Mouse (Mus musculus): Measurements from ENCODE around the gene Ccdc62. TPM values are rescaled to one million over a fixed set of nuclear protein-coding genes. Genes with fewer than 3 reads are reported as not detected.

The Ccdc62 gene
- total RNA-seq, 2 experiments from 2014 or later, result 2.3 to 3.6 TPM

- DNase-seq, result no peak
Measured at GRCm38 (mm10) chr5:124004356-124005150, 74.1 kb downstream of the Ccdc62 start.

- no peak for DNase-seq
Measured at GRCm38 (mm10) chr5:124005151-124005500, 74.6 kb downstream of the Ccdc62 start.

- no peak for DNase-seq
Measured at GRCm38 (mm10) chr5:124005591-124005990, 75.1 kb downstream of the Ccdc62 start.

- no peak for DNase-seq
Measured at GRCm38 (mm10) chr5:124006082-124006873, 75.8 kb downstream of the Ccdc62 start.

GRCm38 (mm10) chr5:124006891-124007491 is 76.5 kb downstream of the Ccdc62 start:
- no peak for DNase-seq

- DNase-seq, result no peak
Measured at GRCm38 (mm10) chr5:124010077-124010476, 79.6 kb downstream of the Ccdc62 start.

GRCm38 (mm10) chr5:124010910-124011655 is 80.6 kb downstream of the Ccdc62 start:
- DNase-seq, result peak; percentile 72

GRCm38 (mm10) chr5:124011927-124012326 is 81.4 kb downstream of the Ccdc62 start:
- no peak for DNase-seq

- no peak for DNase-seq
Measured at GRCm38 (mm10) chr5:124012885-124013284, 82.4 kb downstream of the Ccdc62 start.

- no peak for DNase-seq
Measured at GRCm38 (mm10) chr5:124013747-124014146, 83.3 kb downstream of the Ccdc62 start.

GRCm38 (mm10) chr5:124014180-124014579 is 83.7 kb downstream of the Ccdc62 start:
- no peak for DNase-seq

- DNase-seq, result no peak
Measured at GRCm38 (mm10) chr5:124014791-124015251, 84.3 kb downstream of the Ccdc62 start.

GRCm38 (mm10) chr5:124015727-124016126 is 85.2 kb downstream of the Ccdc62 start:
- no peak for DNase-seq

- no peak for DNase-seq
Measured at GRCm38 (mm10) chr5:124016291-124016821, 85.9 kb downstream of the Ccdc62 start.

- no peak for DNase-seq
Measured at GRCm38 (mm10) chr5:124017941-124018340, 87.5 kb downstream of the Ccdc62 start.

GRCm38 (mm10) chr5:124018651-124019050 is 88.2 kb downstream of the Ccdc62 start:
- no peak for DNase-seq

Small RNA genes lying within 50 kb of the gene (microRNA-seq; reads per million reads assigned to microRNA genes)
- 0 reads per million in 2 experiments for gene Mir7032

Other genes with a start within 250 kb of the Ccdc62 start
- 100 to 1,000 TPM in 1 of 2 experiments, 10 to 100 TPM in 1; 91.2 to 111 TPM for gene Clip1, start 246.1 kb upstream of the Ccdc62 start, total RNA-seq (2021)
- 10 to 100 TPM; 26.6 to 33.2 TPM for gene Zcchc8, start 209.6 kb upstream of the Ccdc62 start, total RNA-seq (2021)
- 10 to 100 TPM; 48.7 to 64.9 TPM for gene Rsrc2, start 181.3 kb upstream of the Ccdc62 start, total RNA-seq (2021)
- gene Kntc1, start 181.0 kb upstream of the Ccdc62 start, total RNA-seq (2021), result 1 to 10 TPM; 5.2 to 5.9 TPM
- under 1 TPM; 0.28 to 0.32 TPM for gene Hcar2, start 65.2 kb upstream of the Ccdc62 start, total RNA-seq (2021)
- under 1 TPM; 0.54 to 0.84 TPM for gene Hcar1, start 50.7 kb upstream of the Ccdc62 start, total RNA-seq (2021)
- 10 to 100 TPM; 60.9 to 61.0 TPM for gene Denr, start 23.5 kb upstream of the Ccdc62 start, total RNA-seq (2021)
- gene Gm43518, start 3.3 kb upstream of the Ccdc62 start, total RNA-seq (2021), result under 1 TPM; 0.52 to 0.77 TPM
- 1 to 10 TPM; 8.2 to 9.0 TPM for gene Hip1r, start 42.9 kb downstream of the Ccdc62 start, total RNA-seq (2021)
- gene Vps37b, start 101.6 kb downstream of the Ccdc62 start, total RNA-seq (2021), result 10 to 100 TPM; 11.9 to 13.4 TPM
- 1 to 10 TPM; 4.2 to 4.4 TPM for gene Abcb9, start 165.1 kb downstream of the Ccdc62 start, total RNA-seq (2021)
- gene Ogfod2, start 181.6 kb downstream of the Ccdc62 start, total RNA-seq (2021), result 1 to 10 TPM; 7.2 to 8.8 TPM
- gene Arl6ip4, start 185.4 kb downstream of the Ccdc62 start, total RNA-seq (2021), result 10 to 100 TPM; 53.8 to 64.3 TPM